Mouse (Mus musculus) hindbrain, embryonic 12.5 days (tissue): Measurements from ENCODE around the gene Krtap4-16. TPM values are rescaled to one million over a fixed set of nuclear protein-coding genes. Genes with fewer than 3 reads are reported as not detected.
"Not testable (repeated sequence)": the region's sequence is repeated elsewhere in the genome, so short reads cannot be mapped to it uniquely, and the experiment has no call there.

Source experiments
- ATAC-seq: fragments of 200-750 bp; cut with Nextera tagmentation; 2 replicates; pipeline ENCODE4 v1.8.0; 2017; ENCODE audit warnings: moderate TSS enrichment; ENCODE audit not compliant: low FRiP score
- H3K27ac ChIP-seq: fragments of 300-500 bp; sonication (generic); 2 replicates; pipeline ENCODE4 v1.5.1; 2016; ENCODE audit warnings: mild to moderate bottlenecking
- H3K27me3 ChIP-seq: fragments of 300-500 bp; sonication (generic); 2 replicates; pipeline ENCODE4 v1.6.1; 2016; ENCODE audit warnings: mild to moderate bottlenecking
- H3K36me3 ChIP-seq: fragments of 300-500 bp; sonication (generic); 2 replicates; pipeline ENCODE4 v1.6.1; 2016; ENCODE audit warnings: mild to moderate bottlenecking
- H3K4me1 ChIP-seq: fragments of 300-500 bp; sonication (generic); 2 replicates; pipeline ENCODE4 v1.6.1; 2016
- H3K4me2 ChIP-seq: fragments of 300-500 bp; sonication (generic); replicated peaks from 2 replicates; pipeline ENCODE4 v1.6.1; 2016; ENCODE audit warnings: mild to moderate bottlenecking
- H3K4me3 ChIP-seq: fragments of 300-500 bp; sonication (generic); 2 replicates; pipeline ENCODE4 v1.5.1; 2016; ENCODE audit warnings: mild to moderate bottlenecking
- H3K9ac ChIP-seq: fragments of 300-500 bp; sonication (generic); 2 replicates; pipeline ENCODE4 v1.6.1; 2016; ENCODE audit warnings: mild to moderate bottlenecking, moderate library complexity
- H3K9me3 ChIP-seq: fragments of 300-500 bp; sonication (generic); replicated peaks from 2 replicates; pipeline ENCODE4 v1.6.1; 2016; ENCODE audit warnings: mild to moderate bottlenecking
- whole genome bisulfite sequencing: fragments of 180-500 bp; shearing (Covaris S2); methylation state at CpG from one replicate; pipeline ENCODE4 v1.1.7; 2016; 5-methylcytosine and 5-hydroxymethylcytosine counted together
- polyA plus RNA-seq: library from polyadenylated mRNA; unstranded; fragments of >200 nt; fragmentation: Nextera tagmentation; extraction: Ambion mirVana; gene quantifications from 2 replicates; pipeline ENCODE4 v1.2.1, GENCODE M21; 2016

Gene Krtap4-16
- polyA plus RNA-seq = not detected in 2 replicates

GRCm38 (mm10) chr11:99851508-99851907 is at the start of gene Krtap4-16:
TSS of gene Krtap4-16 (minus strand) at chr11:99851608.
- Histone ChIP-seq H3K9me3 (no peaks in the 10 kb centered on the region), H3K9ac (no peak within 1 kb of the TSS), H3K4me1 (no peaks in the 10 kb centered on the region), H3K36me3 (no peaks in the 10 kb centered on the region), H3K27ac (no peak within 1 kb of the TSS), H3K4me2 (no peak within 1 kb of the TSS), H3K4me3 (no peak within 1 kb of the TSS), H3K27me3 (no peaks in the 10 kb centered on the region)
- ATAC-seq = no peak

GRCm38 (mm10) chr11:99878887-99879286 is 27.5 kb upstream of the Krtap4-16 start, which contains the start of gene Gm11567:
TSS of gene Gm11567 (plus strand) at chr11:99879187.
- not testable (repeated sequence) for H3K9me3 ChIP-seq, H3K27ac ChIP-seq, H3K27me3 ChIP-seq, H3K4me2 ChIP-seq, H3K9ac ChIP-seq, H3K36me3 ChIP-seq, H3K4me3 ChIP-seq, H3K4me1 ChIP-seq, ATAC-seq
- WGBS = 47% methylated on average over 1 of the region's 1 CpGs

GRCm38 (mm10) chr11:99873089-99873488 is 21.7 kb upstream of the Krtap4-16 start, which contains the start of gene Krtap9-1:
TSS of gene Krtap9-1 (plus strand) at chr11:99873389.
- WGBS = 88% methylated on average over 1 of the region's 1 CpGs
- not testable (repeated sequence) for H3K27ac ChIP-seq, H3K4me3 ChIP-seq, H3K36me3 ChIP-seq, H3K9me3 ChIP-seq, ATAC-seq, H3K4me1 ChIP-seq, H3K9ac ChIP-seq, H3K27me3 ChIP-seq, H3K4me2 ChIP-seq

DNA sequence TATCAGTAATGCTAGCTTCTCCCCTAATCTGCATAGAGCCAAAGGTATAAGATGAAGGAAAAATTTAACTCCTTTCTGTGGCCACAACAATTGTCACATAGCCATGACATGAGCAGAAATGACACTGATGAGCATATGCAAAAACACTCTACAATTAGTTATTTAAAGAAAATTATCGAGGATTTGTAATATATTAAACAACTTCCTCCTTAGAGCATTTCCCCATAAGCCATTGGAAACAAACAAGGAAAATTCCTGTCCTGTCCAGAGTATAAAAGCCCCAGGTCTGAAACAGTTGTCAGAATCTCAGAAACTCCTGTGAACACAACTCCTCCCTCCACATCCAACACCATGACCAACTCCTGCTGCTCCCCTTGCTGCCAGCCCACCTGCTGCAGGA is 12.8 kb upstream of the Krtap4-16 start, which contains the start of gene Gm11559:
Gm11559 (plus strand) TSS at position 301 of the 400 bp plus-strand sequence.
- H3K4me3 ChIP-seq, H3K9me3 ChIP-seq, H3K27me3 ChIP-seq, H3K27ac ChIP-seq, H3K4me2 ChIP-seq, H3K4me1 ChIP-seq, H3K9ac ChIP-seq, H3K36me3 ChIP-seq, ATAC-seq: not testable (repeated sequence)
- WGBS = 79% methylated on average over 1 of the region's 1 CpGs

DNA sequence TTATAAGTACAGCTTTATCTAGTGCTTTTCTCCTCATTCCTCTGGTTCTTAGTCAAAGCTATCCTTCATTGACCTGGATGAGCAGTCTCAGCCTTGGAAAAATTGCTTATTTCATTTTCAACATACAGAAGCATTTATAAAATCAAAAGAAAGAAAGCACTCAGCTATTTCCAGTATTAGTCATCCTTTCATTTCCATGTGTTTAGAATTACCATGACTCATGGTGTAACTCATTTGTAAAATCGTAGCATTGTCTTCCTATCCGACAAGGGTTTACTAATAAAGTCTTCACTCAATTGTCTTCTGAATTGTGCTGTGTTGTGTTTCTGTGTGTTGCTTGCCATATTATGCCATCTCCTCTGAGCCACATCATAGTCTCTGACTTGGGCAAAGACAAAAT is 7.4 kb upstream of the Krtap4-16 start:
- Histone ChIP-seq H3K9me3 (no peaks in the 10 kb centered on the region), H3K4me3 (no peak overlapping the region), H3K9ac (no peak overlapping the region), H3K27ac (no peak overlapping the region), H3K4me1 (no peaks in the 10 kb centered on the region), H3K27me3 (no peaks in the 10 kb centered on the region), H3K4me2 (no peak overlapping the region), H3K36me3 (no peaks in the 10 kb centered on the region)
- WGBS = 83% methylated on average over 2 of the region's 2 CpGs
- ATAC-seq = no peak

- no peaks in the 10 kb centered on the region for H3K9me3 ChIP-seq
- no peaks in the 10 kb centered on the region for H3K27me3 ChIP-seq
- 86% methylated on average over 2 of the region's 2 CpGs for WGBS
- H3K27ac ChIP-seq = no peak within 1 kb of the TSS
- H3K4me1 ChIP-seq = no peaks in the 10 kb centered on the region
- no peak within 1 kb of the TSS for H3K4me2 ChIP-seq
- no peak within 1 kb of the TSS for H3K4me3 ChIP-seq
- ATAC-seq = no peak
- H3K36me3 ChIP-seq = no peaks in the 10 kb centered on the region
- H3K9ac ChIP-seq = no peak within 1 kb of the TSS
These were observed 6.2 kb upstream of the Krtap4-16 start, which contains the start of gene Gm11568 for GRCm38 (mm10) chr11:99857617-99858016. TSS of gene Gm11568 (plus strand) at chr11:99857917.

DNA sequence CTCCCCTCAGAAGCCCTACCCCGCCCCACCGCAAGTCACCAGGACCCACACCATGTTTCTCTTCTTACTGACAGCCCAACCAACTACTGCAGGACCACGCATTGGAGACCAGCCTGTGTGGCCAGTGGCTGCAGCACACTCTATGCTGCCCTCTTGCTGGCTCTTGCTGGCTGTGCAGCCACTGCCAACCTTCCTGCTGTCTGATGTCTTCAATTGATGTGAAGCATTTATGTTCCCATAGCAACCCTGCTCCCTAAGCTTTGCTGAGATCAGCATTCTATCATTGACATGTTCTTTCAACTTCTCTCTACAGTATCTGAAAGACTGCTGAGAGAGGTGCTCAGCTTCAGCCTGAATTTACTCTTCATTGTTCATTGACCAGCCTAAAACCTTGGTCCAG is 2.7 kb upstream of the Krtap4-16 start:
- no peak overlapping the region for H3K4me2 ChIP-seq
- no peaks in the 10 kb centered on the region for H3K9me3 ChIP-seq
- no peaks in the 10 kb centered on the region for H3K4me1 ChIP-seq
- H3K36me3 ChIP-seq = no peaks in the 10 kb centered on the region
- no peak overlapping the region for H3K27ac ChIP-seq
- ATAC-seq = no peak
- H3K27me3 ChIP-seq = no peaks in the 10 kb centered on the region
- H3K4me3 ChIP-seq = no peak overlapping the region
- H3K9ac ChIP-seq = no peak overlapping the region
- 58% methylated on average over 3 of the region's 3 CpGs for WGBS

DNA sequence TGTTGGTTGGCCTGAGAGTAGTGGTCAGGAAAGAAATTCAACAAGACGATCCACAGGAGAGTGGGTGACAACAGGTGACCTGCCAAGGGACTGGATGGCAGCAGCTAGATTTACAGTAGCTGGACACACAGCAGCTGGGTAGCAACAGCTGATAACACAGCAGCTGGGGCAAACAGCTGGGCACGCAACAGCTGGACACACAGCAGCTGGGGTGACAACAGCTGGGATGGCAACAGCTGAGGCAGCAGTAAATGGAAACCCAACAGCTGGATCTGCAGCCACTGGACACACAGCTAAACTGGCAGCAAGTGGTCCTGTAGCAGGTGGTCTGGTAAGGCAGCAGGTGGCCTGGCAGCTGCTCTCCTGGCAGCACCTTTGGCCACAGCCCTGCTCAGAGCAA is 4.7 kb downstream of the Krtap4-16 start:
- WGBS = 88% methylated on average over 2 of the region's 2 CpGs
- Histone ChIP-seq H3K4me1 (no peaks in the 10 kb centered on the region), H3K27me3 (no peaks in the 10 kb centered on the region), H3K36me3 (no peaks in the 10 kb centered on the region), H3K27ac (no peak overlapping the region), H3K9me3 (no peaks in the 10 kb centered on the region), H3K4me2 (no peak overlapping the region), H3K9ac (no peak overlapping the region), H3K4me3 (no peak overlapping the region)
- ATAC-seq = no peak

DNA sequence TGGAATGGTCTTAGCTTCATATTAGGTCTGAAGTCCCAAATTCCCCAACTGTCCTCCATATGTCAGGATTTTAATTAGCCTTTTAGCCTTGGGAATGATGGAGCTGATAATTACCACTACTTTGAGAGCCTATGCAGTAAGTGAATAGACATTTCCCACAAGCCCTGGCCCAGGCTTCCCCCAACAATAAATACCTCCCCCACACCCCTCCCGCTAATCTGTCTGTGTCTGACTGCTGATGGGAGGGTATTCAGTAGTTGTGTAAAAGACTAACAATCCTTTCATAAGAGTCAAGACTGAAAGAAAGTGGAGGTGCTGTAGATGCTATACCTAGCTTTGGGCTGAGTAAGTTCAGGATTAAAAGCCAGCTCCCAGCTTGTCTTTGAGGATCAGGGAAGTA is 9.2 kb downstream of the Krtap4-16 start:
- Histone ChIP-seq H3K36me3 (no peaks in the 10 kb centered on the region), H3K4me2 (no peak overlapping the region), H3K27ac (no peak overlapping the region), H3K9me3 (no peaks in the 10 kb centered on the region), H3K4me1 (no peaks in the 10 kb centered on the region), H3K4me3 (no peak overlapping the region), H3K9ac (no peak overlapping the region), H3K27me3 (no peaks in the 10 kb centered on the region)
- 70% methylated on average over 1 of the region's 1 CpGs for WGBS
- ATAC-seq = no peak

DNA sequence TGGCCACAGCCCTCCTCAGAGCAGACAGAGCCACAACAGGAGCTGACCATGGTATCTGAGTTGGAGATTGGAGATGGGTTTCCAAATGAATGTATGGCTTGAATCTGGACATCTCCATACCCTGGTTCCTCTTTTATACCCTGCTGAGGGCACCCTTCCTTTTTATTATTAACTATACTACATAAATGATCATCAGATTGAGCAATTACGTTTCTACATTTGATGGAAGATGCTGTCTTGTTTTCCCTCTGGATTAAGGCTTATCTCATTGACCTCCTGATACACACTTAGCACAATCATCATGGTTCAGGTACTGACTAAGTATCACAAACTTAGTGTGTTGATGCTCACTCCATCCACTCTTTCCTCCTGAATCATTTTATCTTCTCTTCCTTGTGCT is 13.4 kb downstream of the Krtap4-16 start, which contains the start of gene 2300003K06Rik:
2300003K06Rik (minus strand) TSS at position 101 of the 400 bp plus-strand sequence.
- Histone ChIP-seq H3K4me2 (no peak within 1 kb of the TSS), H3K27ac (no peak within 1 kb of the TSS), H3K36me3 (no peaks in the 10 kb centered on the region), H3K9ac (no peak within 1 kb of the TSS), H3K27me3 (no peaks in the 10 kb centered on the region), H3K4me3 (no peak within 1 kb of the TSS), H3K4me1 (no peaks in the 10 kb centered on the region), H3K9me3 (no peaks in the 10 kb centered on the region)
- no peak for ATAC-seq
- WGBS = 78% methylated on average over 1 of the region's 1 CpGs

DNA sequence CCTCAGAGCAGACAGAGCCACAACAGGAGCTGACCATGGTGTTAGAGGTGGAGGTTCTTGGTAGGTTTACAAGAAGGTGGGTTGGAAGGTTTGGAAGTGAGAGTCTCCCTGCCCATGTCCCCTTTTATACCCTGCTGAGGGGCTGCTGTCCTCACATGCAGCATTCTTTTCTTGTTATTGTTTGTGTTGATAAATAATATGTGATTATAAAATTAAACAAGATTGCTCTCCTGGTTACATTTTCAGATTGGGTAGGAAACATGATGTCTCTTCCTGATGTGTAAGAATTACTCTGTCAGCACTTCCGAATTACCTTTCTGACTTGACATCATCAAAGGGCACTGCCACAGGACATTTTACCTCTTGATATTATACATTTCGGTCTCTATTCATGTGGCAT is 35.8 kb downstream of the Krtap4-16 start, which contains the start of gene Gm11564:
Gm11564 (minus strand) TSS at position 101 of the 400 bp plus-strand sequence.
- H3K27me3 ChIP-seq, H3K4me2 ChIP-seq, H3K27ac ChIP-seq, H3K4me3 ChIP-seq, H3K9ac ChIP-seq, H3K4me1 ChIP-seq, ATAC-seq, H3K9me3 ChIP-seq, H3K36me3 ChIP-seq: not testable (repeated sequence)
- 94% methylated on average over 2 of the region's 2 CpGs for WGBS

GRCm38 (mm10) chr11:99809792-99810191 is 41.6 kb downstream of the Krtap4-16 start, which contains the start of gene Krtap4-13:
TSS of gene Krtap4-13 (minus strand) at chr11:99809892.
- not testable (repeated sequence) for H3K36me3 ChIP-seq, H3K4me1 ChIP-seq, H3K27me3 ChIP-seq, H3K4me2 ChIP-seq, H3K27ac ChIP-seq, H3K4me3 ChIP-seq, H3K9ac ChIP-seq, ATAC-seq, H3K9me3 ChIP-seq

GRCm38 (mm10) chr11:99804346-99804745 is 47.1 kb downstream of the Krtap4-16 start, which contains the start of gene Gm11554:
TSS of gene Gm11554 (minus strand) at chr11:99804446.
- H3K4me3 ChIP-seq, H3K9ac ChIP-seq, H3K36me3 ChIP-seq, H3K27ac ChIP-seq, H3K4me1 ChIP-seq, H3K9me3 ChIP-seq, ATAC-seq, H3K27me3 ChIP-seq, H3K4me2 ChIP-seq: not testable (repeated sequence)
- no CpG with 5 or more reads among the region's 1 CpGs for WGBS
